ENCODE assay signal across 1 mouse cellular context in the genomic region with DNA sequence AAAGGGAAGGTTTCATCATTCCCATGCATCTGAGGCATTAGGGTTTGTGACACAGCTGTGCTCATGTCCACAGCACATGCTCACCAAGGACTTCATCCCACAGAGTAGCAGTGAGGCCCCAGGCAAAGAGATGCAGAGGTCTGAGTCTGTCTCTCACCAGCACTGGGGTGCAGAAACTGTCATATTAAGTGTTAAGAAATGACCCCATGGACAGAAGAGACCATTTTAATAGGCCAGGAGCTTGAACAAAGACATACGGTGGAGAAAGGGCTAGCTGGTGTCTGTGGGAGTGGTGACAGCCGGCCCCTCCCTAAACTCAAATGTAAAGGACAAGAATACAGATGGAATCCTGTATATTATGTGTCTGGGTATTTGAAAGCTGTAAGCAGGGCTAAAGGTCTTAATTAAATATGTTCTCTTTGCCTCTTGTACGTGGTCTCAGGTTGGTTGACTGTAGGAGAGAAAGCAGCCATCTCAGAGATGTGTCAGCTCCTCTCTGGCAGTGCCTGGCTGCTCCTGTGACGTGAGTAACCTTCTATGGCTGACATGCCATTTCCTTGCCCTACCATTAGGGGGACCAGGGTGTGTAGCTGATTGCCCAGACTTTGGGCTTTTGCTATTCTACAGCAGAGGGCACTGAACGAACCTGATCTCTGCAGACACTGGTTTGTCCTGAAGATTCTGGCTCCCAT.
A peak's percentile ranks its signal among the peaks of the same experiment; 100 is the strongest.
TF ChIP-seq lines count a peak whose summit lies in the region.

No protein-coding gene starts in this region.

TF ChIP-seq in MEL, 35 proteins besides CTCF, POLR2A, EP300 and RAD21 (continued from another document):
- TF ChIP-seq POLR2AphosphoS5 (IDR thresholded peaks at IDR 0.05; ENCODE audit: borderline replicate concordance, low read depth, low read length) (no peak), TBP (IDR thresholded peaks at IDR 0.05; ENCODE audit: low read depth, low read length) (peak; percentile 67), MYB (IDR thresholded peaks at IDR 0.05; ENCODE audit: low read depth, low read length) (no peak), CHD2 (IDR thresholded peaks at IDR 0.05; ENCODE audit: low read length) (no peak), MYC (IDR thresholded peaks at IDR 0.05; ENCODE audit: low read depth, low read length) (0 out of 2 replicates have a peak, but pooled peaks have one; percentile 11)
